24 mouse cellular contexts compared by ENCODE assay signal in genomic region chr1:169086032-169086431, GRCm38 (mm10).
DNase-seq lines count a peak whose midpoint lies in the region; ATAC-seq and TF ChIP-seq lines count a peak whose summit lies in the region.
"Had no signal": no experiment of that assay in that cellular context is flagged by ENCODE, and none has a peak within 500 bp of the region (broad histone marks: within the 10 kb centered on the region; RNA-seq: fewer than 3 reads in every experiment).

No protein-coding gene starts in this region.

- no peaks in the 10 kb centered on the region for H3K4me1 ChIP-seq in forebrain, embryonic 11.5 days (replicated peaks; ENCODE audit: control insufficient read depth, insufficient read depth, low read length)
- H3K4me1 ChIP-seq in forebrain, embryonic 16.5 days (replicated peaks; ENCODE audit: control insufficient read depth, insufficient read depth, low read length): peaks cover 4% of the 10 kb centered on the region; the same call in 1 of the 2 replicates
- H3K4me1 ChIP-seq: hindbrain, embryonic 10.5 days; limb, embryonic 13.5 days; liver, embryonic 12.5 days; stomach, embryonic 15.5 days had no signal

- peak; percentile 69 to 70 for DNase-seq in cerebellum, postnatal 10 days
- no peak for DNase-seq in cerebellum, adult 9-10 months
- peak; percentile 10 for DNase-seq in left cerebral cortex, postnatal 4 days
- no peak for DNase-seq in left cerebral cortex, adult 18-20 months (ENCODE audit: low spot score in 2 of 2)
- DNase-seq in forebrain, embryonic 11.5 days (ENCODE audit: low spot score): peak; percentile 50
- no peak for DNase-seq in layer of hippocampus, adult 2 months (ENCODE audit: low spot score in 2 of 2)
- DNase-seq in adrenal gland, postnatal 25 days: no peak
- DNase-seq: adrenal gland, adult 8-10 months; cerebellum, adult 11 months; cerebellum, adult 9-11 months; heart, postnatal 14 days; kidney, adult 11 months; kidney, postnatal 14 days; liver, postnatal 0 days; lung, postnatal 36 days; midbrain, embryonic 14.5 days; thymus, postnatal 14 days had no signal

- no peaks in the 10 kb centered on the region for H3K36me3 ChIP-seq in forebrain, embryonic 11.5 days (ENCODE audit: control insufficient read depth, insufficient read depth, low read length)
- H3K36me3 ChIP-seq in forebrain, embryonic 16.5 days (ENCODE audit: control insufficient read depth, insufficient read depth): no peaks in the 10 kb centered on the region
- H3K36me3 ChIP-seq: G1E; hindbrain, embryonic 10.5 days; limb, embryonic 13.5 days; liver, embryonic 12.5 days; stomach, embryonic 15.5 days had no signal

- H3K9ac ChIP-seq in forebrain, embryonic 11.5 days (ENCODE audit: low read length): no peak overlapping the region
- no peak overlapping the region for H3K9ac ChIP-seq in forebrain, embryonic 16.5 days (replicated peaks; ENCODE audit: low read depth, low read length)
- H3K9ac ChIP-seq: limb, embryonic 13.5 days; liver, embryonic 12.5 days; liver, postnatal 0 days; stomach, embryonic 15.5 days had no signal

- WGBS in forebrain, embryonic 11.5 days: 32% methylated on average over 3 of the region's 3 CpGs
- 5% methylated on average over 3 of the region's 3 CpGs for WGBS in forebrain, embryonic 16.5 days

- intact Hi-C loops in left cerebral cortex, postnatal 4 days (cut with DNase I): no loop called here

- no peak for TF ChIP-seq CTCF in layer of hippocampus, adult 2 months (conservative IDR thresholded peaks at IDR 0.05)

- ATAC-seq in forebrain, embryonic 11.5 days (replicated peaks; ENCODE audit: low FRiP score): peak; percentile 63; the same call in 1 of the 2 replicates
- peak; percentile 89 for ATAC-seq in forebrain, embryonic 16.5 days
- ATAC-seq: liver, embryonic 12.5 days; liver, postnatal 0 days had no signal

- no peaks in the 10 kb centered on the region for H3K9me3 ChIP-seq in forebrain, embryonic 11.5 days (ENCODE audit: control insufficient read depth, low read length)
- H3K9me3 ChIP-seq in forebrain, embryonic 16.5 days (ENCODE audit: control insufficient read depth, low read length): no peaks in the 10 kb centered on the region
- H3K9me3 ChIP-seq: hindbrain, embryonic 10.5 days; limb, embryonic 13.5 days; liver, embryonic 12.5 days; stomach, embryonic 15.5 days had no signal

- H3K4me2 ChIP-seq in forebrain, embryonic 11.5 days (ENCODE audit: low read depth, low read length, severe bottlenecking): no peak overlapping the region
- H3K4me2 ChIP-seq in forebrain, embryonic 16.5 days (ENCODE audit: low read length): no peak overlapping the region
- H3K4me2 ChIP-seq: limb, embryonic 13.5 days; liver, embryonic 12.5 days; stomach, embryonic 15.5 days had no signal

- peak overlapping the region; percentile 34; the same call in 1 of the 2 replicates for H3K27ac ChIP-seq in forebrain, embryonic 11.5 days (ENCODE audit: low read depth, low read length)
- H3K27ac ChIP-seq in forebrain, embryonic 16.5 days (ENCODE audit: low read length): no peak overlapping the region
- no peak overlapping the region for H3K27ac ChIP-seq in layer of hippocampus, adult 2 months
- H3K27ac ChIP-seq: hindbrain, embryonic 10.5 days; left cerebral cortex, adult 2 months; limb, embryonic 13.5 days; liver, embryonic 12.5 days; stomach, embryonic 15.5 days had no signal

- H3K27me3 ChIP-seq in forebrain, embryonic 11.5 days (ENCODE audit: control insufficient read depth, insufficient read depth, low read length): no peaks in the 10 kb centered on the region
- no peaks in the 10 kb centered on the region for H3K27me3 ChIP-seq in forebrain, embryonic 16.5 days (replicated peaks; ENCODE audit: control insufficient read depth, insufficient read depth, low read length)
- H3K27me3 ChIP-seq: limb, embryonic 13.5 days; liver, embryonic 12.5 days; stomach, embryonic 15.5 days had no signal

- H3K4me3 ChIP-seq in forebrain, embryonic 11.5 days (ENCODE audit: low read depth, low read length): no peak overlapping the region
- H3K4me3 ChIP-seq in forebrain, embryonic 16.5 days (replicated peaks; ENCODE audit: low read length): no peak overlapping the region
- H3K4me3 ChIP-seq in layer of hippocampus, adult 2 months: no peak overlapping the region
- H3K4me3 ChIP-seq: hindbrain, embryonic 10.5 days; left cerebral cortex, adult 2 months; limb, embryonic 13.5 days; liver, embryonic 12.5 days; stomach, embryonic 15.5 days had no signal

Comparison
In these comparisons a context has a peak if more than half of its experiments do, and no peak if none do; other contexts are left out.
1. DNase-seq: peak in cerebellum, postnatal 10 days (2 of 2), left cerebral cortex, postnatal 4 days (single experiment) and forebrain, embryonic 11.5 days (single experiment); none in cerebellum, adult 9-10 months (single experiment), left cerebral cortex, adult 18-20 months (0 of 2), layer of hippocampus, adult 2 months (0 of 2) and adrenal gland, postnatal 25 days (single experiment).